Mouse (Mus musculus) gastrocnemius, adult 2 months (tissue): ENCODE results near the gene Rbm38. TPM values are rescaled to one million over a fixed set of nuclear protein-coding genes. Genes with fewer than 3 reads are reported as not detected.

ENCODE experiments used
- DNase-seq: peaks from one replicate; pipeline ENCODE4 v3.0.0; 2022
- H3K27ac ChIP-seq: fragments of 200-600 bp; 2 replicates; pipeline ENCODE4 v1.8.1; 2022; ENCODE audit warnings: mild to moderate bottlenecking
- H3K4me3 ChIP-seq: fragments of 200-600 bp; 2 replicates; pipeline ENCODE4 v1.8.1; 2022; ENCODE audit warnings: mild to moderate bottlenecking, moderate library complexity
- CTCF ChIP-seq: fragments of 200-600 bp; IDR thresholded peaks from 2 replicates; pipeline ENCODE4 v1.8.1; 2022; ENCODE audit warnings: antibody characterized with exemption, mild to moderate bottlenecking, moderate library complexity
- intact Hi-C: fragments of 180-260 bp; cut with DNase I; formaldehyde crosslinking; loops from one replicate; pipeline ENCODE4 v1.15.1; 2025
- total RNA-seq, 2 experiments: library from RNA; stranded (reverse); gene quantifications; 2 replicates each; pipeline ENCODE4 v1.2.3; 2021

Rbm38 gene
- total RNA-seq, 2 experiments from 2014 or later, result 181 to 246 TPM

DNA sequence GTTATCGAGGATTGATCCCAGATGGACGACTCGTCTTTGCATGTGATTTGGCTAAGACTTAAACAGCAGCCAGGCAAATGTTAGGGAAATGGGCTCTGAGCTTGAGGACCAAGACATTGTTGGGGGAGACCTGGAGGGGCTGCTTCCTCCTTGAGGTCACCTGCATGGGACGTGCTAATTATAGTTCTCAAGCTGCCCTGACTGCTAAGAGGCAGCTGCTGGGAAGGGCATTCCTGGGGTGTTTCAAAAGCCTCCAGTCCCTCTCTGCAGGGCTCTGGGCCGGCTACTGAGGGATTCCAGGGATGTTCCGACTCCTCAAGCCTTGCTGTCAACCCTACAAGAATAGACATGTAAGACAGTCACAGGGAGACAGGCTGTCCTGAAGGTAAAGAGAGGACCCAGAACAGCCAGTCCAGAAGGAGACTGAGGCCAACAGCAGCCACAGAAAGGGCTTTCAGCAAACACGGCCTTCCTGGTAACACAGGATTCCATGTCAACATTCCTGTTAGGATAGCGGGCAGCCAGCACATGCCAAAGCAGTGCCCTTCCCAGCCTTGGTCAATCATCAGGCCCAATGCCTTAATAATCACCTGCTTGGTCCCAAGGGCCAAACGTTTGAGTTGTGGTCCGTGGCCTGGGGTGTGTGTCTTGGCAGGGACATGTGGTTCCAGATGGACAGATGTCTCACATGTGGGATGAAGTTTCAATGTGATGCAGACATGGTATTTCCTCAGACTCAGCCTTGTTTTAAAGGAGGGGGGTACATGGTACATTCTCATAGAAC is 59.7 kb downstream of the Rbm38 start:
- peak overlapping the region; percentile 86 for H3K27ac ChIP-seq

GRCm38 (mm10) chr2:173080785-173081241 is 60.5 kb downstream of the Rbm38 start:
- Histone ChIP-seq H3K4me3 (peak overlapping the region; percentile 4), H3K27ac (peak overlapping the region; percentile 86)
- DNase-seq, result peak; percentile 88
- peak; percentile 98 for TF ChIP-seq CTCF
- intact Hi-C loops, result loop anchor here (2.0 to 10.0 kb wide), 4 partner anchors 34 to 606 kb away; partner anchors contain the start of gene Fam209

More for the DNA sequence above, 59.7 kb downstream of the Rbm38 start:
- no peak for TF ChIP-seq CTCF
- H3K4me3 ChIP-seq, result no peak overlapping the region
- intact Hi-C loops, result loop anchor here (2.0 to 10.0 kb wide), 4 partner anchors 33 to 605 kb away; partner anchors contain the start of gene Fam209
- DNase-seq, result peak; percentile 53

DNA sequence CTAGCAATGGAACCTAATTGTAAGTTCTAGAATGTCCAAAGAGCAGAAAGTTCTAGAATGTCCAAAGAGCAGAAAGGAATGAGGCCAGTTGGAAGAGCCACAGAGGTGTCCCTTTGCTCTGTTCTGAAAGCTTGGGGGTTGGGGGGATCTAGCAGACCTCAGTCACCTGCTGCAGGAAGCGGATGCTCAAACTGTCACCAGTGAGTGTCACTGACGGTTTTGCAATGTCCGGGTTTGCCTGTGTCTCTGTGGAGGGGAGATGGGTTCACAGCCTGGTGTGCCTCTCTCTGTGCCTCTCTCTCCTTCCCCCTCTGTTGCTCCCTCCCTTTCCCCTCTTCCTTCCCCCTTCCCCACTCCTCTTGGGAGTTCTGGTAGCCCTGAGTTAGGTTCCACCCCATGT is 62.4 kb downstream of the Rbm38 start:
- no peak for TF ChIP-seq CTCF
- Histone ChIP-seq H3K4me3 (no peak overlapping the region), H3K27ac (no peak overlapping the region)
- intact Hi-C loops, result loop anchor here (5.0 to 10.0 kb wide), 2 partner anchors 35 to 608 kb away; partner anchors contain the start of gene Fam209
- DNase-seq, result no peak

- intact Hi-C loops, result loop anchor here (5.0 to 10.0 kb wide), 2 partner anchors 36 to 608 kb away; partner anchors contain the start of gene Fam209
- H3K27ac ChIP-seq, result no peak overlapping the region
- no peak for DNase-seq
- no peak overlapping the region for H3K4me3 ChIP-seq
- TF ChIP-seq CTCF, result no peak
Observed at GRCm38 (mm10) chr2:173083106-173083505, 62.8 kb downstream of the Rbm38 start.

DNA sequence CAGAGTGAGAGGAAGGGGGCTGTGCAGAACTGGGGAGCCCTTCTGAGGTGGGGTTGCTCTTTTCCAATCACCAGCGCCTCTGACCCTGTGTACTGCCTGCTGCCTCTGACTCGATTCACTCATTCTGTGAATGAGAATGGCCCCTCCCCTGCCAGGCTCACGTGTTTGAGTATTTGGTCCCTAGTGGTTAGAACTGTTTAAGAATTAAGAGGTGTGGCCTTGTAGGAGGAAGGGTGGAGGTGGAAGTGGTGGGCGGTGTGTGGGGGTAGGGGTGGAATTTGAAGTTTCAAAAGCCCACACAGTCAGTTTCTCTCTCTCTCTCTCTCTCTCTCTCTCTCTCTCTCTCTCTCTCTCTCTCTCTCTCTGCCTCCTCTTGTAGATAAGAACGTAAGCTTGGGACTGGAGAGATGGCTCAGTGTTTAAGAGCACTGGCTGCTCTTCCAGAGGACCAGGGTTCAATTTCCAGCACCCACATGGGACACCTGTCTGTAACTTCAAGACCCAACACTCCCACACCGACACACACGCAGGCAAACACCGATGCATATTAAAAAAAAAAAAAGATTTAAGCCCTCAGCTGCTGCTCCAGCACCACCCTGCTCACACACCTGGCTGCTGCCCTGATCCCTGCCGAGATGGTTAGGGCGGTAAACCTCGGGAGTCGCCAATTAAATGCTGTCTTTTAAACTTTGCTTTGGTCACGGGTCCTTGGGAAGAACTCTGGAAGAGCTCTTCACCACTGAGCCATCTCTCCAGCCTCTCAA is 63.6 kb downstream of the Rbm38 start:
- H3K4me3 ChIP-seq, result no peak overlapping the region
- intact Hi-C loops, result loop anchor here (5.0 to 10.0 kb wide), 2 partner anchors 37 to 609 kb away; partner anchors contain the start of gene Fam209
- no peak for TF ChIP-seq CTCF
- DNase-seq, result no peak
- H3K27ac ChIP-seq, result no peak overlapping the region

Other genes with a start within 250 kb of the Rbm38 start
- gene Bmp7, start 80.2 kb upstream of the Rbm38 start, total RNA-seq, result under 1 TPM; 0.23 to 0.45 TPM
- gene Spo11, start 42.8 kb upstream of the Rbm38 start, total RNA-seq, result not detected
- gene Rae1, start 20.4 kb upstream of the Rbm38 start, total RNA-seq, result 10 to 100 TPM; 12.4 to 14.4 TPM
- gene Ctcfl, start 99.0 kb downstream of the Rbm38 start, total RNA-seq, result under 1 TPM in 1 of 2 experiments, not detected in 1; 0.23 TPM
- gene Pck1, start 132.6 kb downstream of the Rbm38 start, total RNA-seq, result 1 to 10 TPM in 1 of 2 experiments, under 1 TPM in 1; 0.41 to 3.3 TPM
- not detected for gene Zbp1, start 198.4 kb downstream of the Rbm38 start, total RNA-seq